Mouse (Mus musculus): Measurements from ENCODE around the gene Esr1. TPM values are rescaled to one million over a fixed set of nuclear protein-coding genes. Genes with fewer than 3 reads are reported as not detected.

Gene Esr1
- polyA plus RNA-seq, 1 experiment from 2014 or later: not detected

DNA sequence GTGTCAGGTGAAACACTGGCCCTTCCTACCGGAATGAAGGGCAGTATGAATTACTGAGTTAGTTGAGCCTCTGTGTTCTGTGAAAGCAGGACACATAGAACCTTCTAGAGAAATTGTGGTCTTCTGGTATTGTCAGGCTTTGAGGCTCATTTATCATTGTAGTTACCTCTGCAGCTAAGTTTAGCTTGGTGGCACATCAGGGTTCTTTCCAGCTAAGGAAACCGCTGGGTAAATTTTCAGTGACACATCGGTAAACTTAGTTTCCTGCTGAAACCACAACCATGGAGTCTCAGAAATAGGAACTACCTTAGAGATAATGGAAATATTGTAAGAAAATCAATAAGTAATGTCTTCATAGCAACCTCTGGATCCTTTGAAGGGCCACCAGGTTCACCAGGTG lies 366.0 kb downstream of the Esr1 start:
- WGBS: 91% methylated on average over 3 of the region's 3 CpGs
- Histone ChIP-seq H3K36me3 (no peaks in the 10 kb centered on the region), H3K4me3 (no peak overlapping the region), H3K9me3 (replicated peaks) (no peaks in the 10 kb centered on the region), H3K27ac (replicated peaks) (no peak overlapping the region), H3K27me3 (ENCODE audit: low read depth, poor library complexity, severe bottlenecking) (no peaks in the 10 kb centered on the region), H3K4me1 (no peaks in the 10 kb centered on the region)
- no peak for DNase-seq (ENCODE audit: low spot score)

GRCm38 (mm10) chr10:4983919-4984318 lies 372.5 kb downstream of the Esr1 start:
- no peaks in the 10 kb centered on the region for H3K27me3 ChIP-seq (ENCODE audit: low read depth, poor library complexity, severe bottlenecking)
- no peaks in the 10 kb centered on the region for H3K36me3 ChIP-seq
- WGBS: 77% methylated on average over 2 of the region's 2 CpGs
- H3K4me1 ChIP-seq: no peaks in the 10 kb centered on the region
- H3K9me3 ChIP-seq (replicated peaks): no peaks in the 10 kb centered on the region
- H3K27ac ChIP-seq (replicated peaks): no peak overlapping the region
- DNase-seq (ENCODE audit: low spot score): no peak
- H3K4me3 ChIP-seq: no peak overlapping the region

- Histone ChIP-seq H3K36me3 (no peaks in the 10 kb centered on the region), H3K4me1 (no peaks in the 10 kb centered on the region), H3K27me3 (ENCODE audit: low read depth, poor library complexity, severe bottlenecking) (no peaks in the 10 kb centered on the region), H3K27ac (replicated peaks) (no peak overlapping the region), H3K4me3 (no peak overlapping the region), H3K9me3 (replicated peaks) (no peaks in the 10 kb centered on the region)
- DNase-seq (ENCODE audit: low spot score): no peak
- 94% methylated on average over 3 of the region's 3 CpGs for WGBS
Measured at GRCm38 (mm10) chr10:4993802-4994201, 382.4 kb downstream of the Esr1 start.

DNA sequence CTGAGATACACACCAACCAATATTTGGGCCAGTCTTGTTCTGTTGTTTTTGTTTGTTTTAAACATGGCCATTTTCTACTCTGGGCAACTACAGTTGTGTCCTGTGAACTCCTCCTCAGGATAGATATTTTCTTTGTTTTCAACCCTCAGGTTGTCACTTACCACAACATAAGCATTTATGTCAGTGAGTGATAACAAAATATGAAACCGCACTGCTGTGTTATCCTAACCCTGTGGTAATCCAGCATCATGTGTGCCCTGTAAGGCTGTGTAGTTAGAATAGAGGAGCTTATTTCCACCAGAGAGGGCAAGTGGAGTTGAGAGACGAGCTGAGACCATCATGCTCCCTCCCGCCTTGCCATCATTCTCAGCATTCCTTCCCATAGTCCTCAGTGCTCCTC lies 385.2 kb downstream of the Esr1 start:
- H3K4me3 ChIP-seq: no peak overlapping the region
- no peak overlapping the region for H3K27ac ChIP-seq (replicated peaks)
- no peak for DNase-seq (ENCODE audit: low spot score)
- no peaks in the 10 kb centered on the region; the same call in 1 of the 2 replicates for H3K9me3 ChIP-seq (replicated peaks)
- H3K36me3 ChIP-seq: no peaks in the 10 kb centered on the region
- H3K27me3 ChIP-seq (ENCODE audit: low read depth, poor library complexity, severe bottlenecking): no peaks in the 10 kb centered on the region
- 94% methylated on average over 3 of the region's 3 CpGs for WGBS
- H3K4me1 ChIP-seq: no peaks in the 10 kb centered on the region

DNA sequence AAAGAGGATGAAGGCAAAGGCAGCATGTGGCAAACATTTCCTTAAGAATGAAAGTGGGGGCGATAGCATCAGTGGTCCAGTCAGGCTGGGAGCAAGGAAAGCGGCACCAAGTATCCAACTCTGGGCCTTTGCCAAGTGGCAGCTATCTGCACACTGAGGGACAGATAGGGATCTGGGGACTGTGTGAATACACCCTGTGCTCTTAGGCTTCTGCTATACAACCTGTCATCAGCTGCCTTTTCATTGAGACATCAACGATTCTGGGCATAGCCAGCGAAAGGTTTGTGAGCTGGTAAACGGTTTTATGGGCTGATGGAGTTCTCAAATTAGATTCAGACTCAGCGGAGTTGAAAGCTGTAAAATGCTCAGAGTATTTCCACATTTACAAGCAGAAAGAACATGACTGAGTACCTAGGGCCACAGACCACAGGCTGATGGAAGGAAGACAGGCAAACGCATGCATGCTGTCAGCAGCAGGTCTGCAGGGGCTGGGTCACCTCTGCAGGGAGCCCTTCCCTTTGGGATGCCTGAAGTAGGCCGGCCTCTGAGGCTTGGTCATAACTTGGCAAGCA lies 397.5 kb downstream of the Esr1 start:
- Histone ChIP-seq H3K36me3 (no peaks in the 10 kb centered on the region), H3K27ac (replicated peaks) (no peak overlapping the region), H3K9me3 (replicated peaks) (no peaks in the 10 kb centered on the region), H3K4me3 (no peak overlapping the region), H3K4me1 (no peaks in the 10 kb centered on the region), H3K27me3 (ENCODE audit: low read depth, poor library complexity, severe bottlenecking) (no peaks in the 10 kb centered on the region)
- WGBS: 82% methylated on average over 8 of the region's 8 CpGs
- DNase-seq (ENCODE audit: low spot score): no peak

- Histone ChIP-seq H3K4me1 (no peaks in the 10 kb centered on the region), H3K9me3 (replicated peaks) (no peaks in the 10 kb centered on the region), H3K27me3 (ENCODE audit: low read depth, poor library complexity, severe bottlenecking) (no peaks in the 10 kb centered on the region), H3K4me3 (no peak overlapping the region), H3K27ac (replicated peaks) (no peak overlapping the region), H3K36me3 (no peaks in the 10 kb centered on the region)
- DNase-seq (ENCODE audit: low spot score): no peak
Measured at GRCm38 (mm10) chr10:5012004-5012403, 400.6 kb downstream of the Esr1 start.

- no peaks in the 10 kb centered on the region for H3K9me3 ChIP-seq (replicated peaks)
- peaks cover 4% of the 10 kb centered on the region; the same call in 1 of the 2 replicates for H3K4me1 ChIP-seq
- no peak overlapping the region for H3K4me3 ChIP-seq
- H3K27me3 ChIP-seq (ENCODE audit: low read depth, poor library complexity, severe bottlenecking): no peaks in the 10 kb centered on the region
- 83% methylated on average over 1 of the region's 1 CpGs for WGBS
- DNase-seq (ENCODE audit: low spot score): no peak
- no peaks in the 10 kb centered on the region for H3K36me3 ChIP-seq
- no peak overlapping the region for H3K27ac ChIP-seq (replicated peaks)
Measured at GRCm38 (mm10) chr10:5014976-5015375, 403.6 kb downstream of the Esr1 start.

GRCm38 (mm10) chr10:5017148-5017547 lies 405.8 kb downstream of the Esr1 start:
- H3K36me3 ChIP-seq: no peaks in the 10 kb centered on the region

DNA sequence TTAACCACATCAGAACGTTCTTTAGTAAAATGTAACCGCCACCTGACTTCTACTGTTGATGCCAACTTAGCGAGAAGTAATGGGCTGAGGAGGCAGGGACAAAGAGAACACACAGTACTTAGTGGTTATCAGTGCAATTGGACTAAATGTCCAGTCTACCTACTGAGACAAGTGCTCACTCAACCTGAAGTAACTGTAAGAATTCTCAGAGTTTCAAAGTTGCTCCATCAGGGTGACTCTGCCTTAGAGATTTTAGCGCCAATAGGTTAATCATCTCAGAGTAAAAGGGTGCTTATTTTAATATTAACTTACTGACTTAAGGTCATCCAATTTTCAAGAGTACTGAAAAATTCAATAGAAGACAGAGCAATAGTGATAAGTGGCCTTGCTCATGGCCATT lies 414.5 kb downstream of the Esr1 start:
- H3K4me1 ChIP-seq: no peaks in the 10 kb centered on the region
- no peak overlapping the region for H3K4me3 ChIP-seq
- no peak overlapping the region for H3K27ac ChIP-seq (replicated peaks)
- 93% methylated on average over 4 of the region's 4 CpGs for WGBS
- H3K36me3 ChIP-seq: no peaks in the 10 kb centered on the region
- H3K9me3 ChIP-seq (replicated peaks): no peaks in the 10 kb centered on the region
- no peak for DNase-seq (ENCODE audit: low spot score)
- no peaks in the 10 kb centered on the region for H3K27me3 ChIP-seq (ENCODE audit: low read depth, poor library complexity, severe bottlenecking)

More at GRCm38 (mm10) chr10:5017148-5017547, 405.8 kb downstream of the Esr1 start:
- Histone ChIP-seq H3K27me3 (ENCODE audit: low read depth, poor library complexity, severe bottlenecking) (no peaks in the 10 kb centered on the region), H3K4me1 (peaks cover 4% of the 10 kb centered on the region; the same call in 1 of the 2 replicates), H3K9me3 (replicated peaks) (no peaks in the 10 kb centered on the region), H3K4me3 (no peak overlapping the region), H3K27ac (replicated peaks) (no peak overlapping the region)
- 63% methylated on average over 1 of the region's 1 CpGs for WGBS
- no peak for DNase-seq (ENCODE audit: low spot score)

GRCm38 (mm10) chr10:5027208-5027607 lies 415.8 kb downstream of the Esr1 start:
- 82% methylated on average over 1 of the region's 1 CpGs for WGBS
- Histone ChIP-seq H3K4me3 (no peak overlapping the region), H3K27me3 (ENCODE audit: low read depth, poor library complexity, severe bottlenecking) (no peaks in the 10 kb centered on the region), H3K9me3 (replicated peaks) (no peaks in the 10 kb centered on the region), H3K4me1 (peaks cover 3% of the 10 kb centered on the region; the same call in 1 of the 2 replicates), H3K36me3 (no peaks in the 10 kb centered on the region), H3K27ac (replicated peaks) (no peak overlapping the region)
- no peak for DNase-seq (ENCODE audit: low spot score)

DNA sequence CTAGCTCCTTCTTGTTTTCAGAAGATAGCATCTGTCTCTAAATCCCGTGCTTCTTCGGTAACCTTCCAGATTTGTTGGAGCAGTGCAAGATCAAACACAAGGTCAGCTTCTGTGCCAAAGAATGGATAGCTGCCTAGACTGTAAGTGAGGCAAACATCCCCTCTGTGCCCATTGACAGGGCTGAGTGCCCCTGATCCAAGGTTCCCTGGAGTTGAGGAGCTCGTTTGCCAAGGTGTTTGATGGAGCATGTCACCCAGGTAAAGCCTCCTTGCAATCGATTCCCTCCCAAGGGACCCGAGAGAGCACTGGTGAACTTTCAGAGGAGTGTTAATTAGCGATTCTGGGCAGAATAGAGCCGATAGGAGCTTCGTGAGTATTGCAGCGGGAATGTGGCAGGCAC lies 416.9 kb downstream of the Esr1 start:
- Histone ChIP-seq H3K27me3 (ENCODE audit: low read depth, poor library complexity, severe bottlenecking) (no peaks in the 10 kb centered on the region), H3K4me3 (no peak overlapping the region), H3K9me3 (replicated peaks) (no peaks in the 10 kb centered on the region), H3K4me1 (peaks cover 4% of the 10 kb centered on the region; the same call in 1 of the 2 replicates), H3K27ac (replicated peaks) (no peak overlapping the region), H3K36me3 (no peaks in the 10 kb centered on the region)
- WGBS: 85% methylated on average over 9 of the region's 9 CpGs
- no peak for DNase-seq (ENCODE audit: low spot score)

DNA sequence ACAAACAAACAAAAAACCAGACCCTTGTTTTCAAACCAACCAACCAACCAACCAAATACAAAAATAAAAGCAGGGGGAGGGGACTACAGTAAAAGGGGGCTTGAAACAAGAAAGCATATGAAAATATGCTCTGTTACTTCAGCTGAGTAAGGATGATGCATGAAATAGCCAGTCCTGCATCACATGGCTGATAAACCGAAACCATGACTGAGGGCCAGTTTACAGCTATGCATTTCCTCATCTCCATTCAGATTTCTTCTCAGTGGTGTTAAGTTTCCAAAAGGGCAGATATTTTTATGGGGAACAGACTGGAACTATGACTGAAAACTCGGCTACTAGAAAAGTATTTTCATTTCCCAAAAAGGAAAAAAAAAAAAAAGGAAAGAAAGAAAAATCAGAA lies 417.8 kb downstream of the Esr1 start:
- 92% methylated on average over 2 of the region's 2 CpGs for WGBS
- Histone ChIP-seq H3K4me3 (no peak overlapping the region), H3K36me3 (no peaks in the 10 kb centered on the region), H3K9me3 (replicated peaks) (no peaks in the 10 kb centered on the region), H3K27me3 (ENCODE audit: low read depth, poor library complexity, severe bottlenecking) (no peaks in the 10 kb centered on the region), H3K27ac (replicated peaks) (no peak overlapping the region), H3K4me1 (peaks cover 4% of the 10 kb centered on the region; the same call in 1 of the 2 replicates)
- no peak for DNase-seq (ENCODE audit: low spot score)

DNA sequence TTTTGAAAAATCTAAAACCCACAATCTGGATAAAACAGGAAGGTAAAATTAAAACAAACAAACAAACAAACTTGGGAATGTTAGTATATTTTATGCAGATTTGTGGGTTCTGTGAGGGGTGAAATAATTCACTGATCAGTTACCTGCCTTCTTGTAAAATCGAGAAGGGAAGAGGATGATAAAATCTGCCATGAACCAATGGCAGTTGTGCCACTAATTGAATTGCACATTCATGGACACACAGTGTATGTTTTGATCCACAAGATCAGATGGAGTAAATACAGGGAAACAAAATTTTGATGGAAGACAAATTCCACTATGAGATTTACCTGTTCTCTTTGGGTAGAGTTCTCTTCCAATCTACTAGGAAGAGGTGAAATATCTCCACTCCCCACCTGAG lies 418.5 kb downstream of the Esr1 start:
- DNase-seq (ENCODE audit: low spot score): no peak
- no peak overlapping the region for H3K4me3 ChIP-seq
- no peaks in the 10 kb centered on the region for H3K9me3 ChIP-seq (replicated peaks)
- no peaks in the 10 kb centered on the region for H3K27me3 ChIP-seq (ENCODE audit: low read depth, poor library complexity, severe bottlenecking)
- no peaks in the 10 kb centered on the region for H3K36me3 ChIP-seq
- 85% methylated on average over 1 of the region's 1 CpGs for WGBS
- no peak overlapping the region for H3K27ac ChIP-seq (replicated peaks)
- peaks cover 4% of the 10 kb centered on the region; the same call in 1 of the 2 replicates for H3K4me1 ChIP-seq

All from midbrain, embryonic 10.5 days (tissue).